Mouse (Mus musculus) brain, embryonic 14.5 days (tissue): ENCODE data around the gene Pitpnm3.

ENCODE experiments used
- CTCF ChIP-seq: fragments of 200-500 bp; IDR thresholded peaks from 2 replicates; pipeline ENCODE4 v1.5.1; 2012; ENCODE audit warnings: inconsistent platforms, mild to moderate bottlenecking, moderate library complexity, borderline replicate concordance; ENCODE audit not compliant: insufficient read depth, insufficient read length; ENCODE audit errors: extremely low read depth
- POLR2A ChIP-seq: fragments of 200-500 bp; IDR thresholded peaks from 2 replicates; pipeline ENCODE4 v1.6.1; 2012; ENCODE audit warnings: mild to moderate bottlenecking, inconsistent platforms, borderline replicate concordance; ENCODE audit not compliant: poor library complexity, insufficient read depth, insufficient read length, severe bottlenecking; ENCODE audit errors: extremely low read depth

DNA sequence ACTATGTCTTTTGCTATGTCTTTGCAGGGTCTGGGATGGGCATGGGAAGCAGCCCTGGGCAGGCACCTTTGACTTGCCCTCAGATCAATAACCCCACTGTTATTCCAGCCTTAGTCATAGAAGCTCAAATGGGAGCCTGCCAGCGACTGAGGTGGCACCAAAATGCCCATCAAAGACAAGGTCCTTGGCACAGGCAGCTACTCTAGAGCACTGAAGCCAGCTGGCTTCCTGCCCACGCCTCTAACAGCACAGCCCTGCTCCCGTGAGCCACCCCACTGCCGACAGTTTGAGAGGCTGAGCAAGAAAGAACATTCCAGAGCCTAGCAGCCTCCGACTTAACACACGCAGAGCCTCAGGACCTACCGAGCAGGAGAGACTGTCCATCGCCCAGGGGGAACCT is 70.5 kb downstream of the Pitpnm3 start:
- TF ChIP-seq POLR2A, result no peak
- TF ChIP-seq CTCF, result no peak
